Mouse (Mus musculus): ENCODE data around the gene Mgl2. TPM values are rescaled to one million over a fixed set of nuclear protein-coding genes. Genes with fewer than 3 reads are reported as not detected.

Mgl2 gene
- 0.90 and 1.2 TPM in 2 replicates for polyA plus RNA-seq (2015; fragmentation: Nextera tagmentation; extraction: Ambion mirVana)

DNA sequence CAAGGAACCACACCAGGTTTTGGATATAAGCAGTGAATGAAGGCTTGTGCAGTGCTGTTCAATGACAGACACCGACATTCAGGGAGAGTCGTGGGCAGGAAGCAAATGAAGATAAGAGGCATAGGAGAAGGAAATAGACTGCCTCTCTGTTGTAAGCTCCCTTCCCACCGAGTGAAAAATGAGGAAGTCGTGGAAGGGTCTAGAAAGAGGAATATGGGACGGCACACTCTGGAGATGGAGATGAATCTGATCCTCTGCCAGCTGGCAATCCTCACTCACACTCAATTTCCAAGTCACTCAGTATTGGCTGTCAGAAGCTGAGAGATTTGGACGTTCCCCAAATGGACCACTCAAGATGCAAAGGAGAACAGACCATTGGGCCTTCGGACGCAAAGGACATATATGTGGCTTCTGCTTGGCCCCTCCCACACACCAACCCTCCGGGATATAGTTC is at the start of gene Mgl2:
Mgl2 (plus strand) TSS at position 404 of the 454 bp plus-strand sequence.
- Histone ChIP-seq H3K4me2 (replicated peaks; ENCODE audit: low read depth, low read length) (no peak within 1 kb of the TSS), H3K27me3 (replicated peaks; ENCODE audit: insufficient read depth, low read length) (no peaks in the 10 kb centered on the region), H3K4me1 (ENCODE audit: insufficient read depth, low read depth, low read length) (0 out of 2 replicates have a peak, but pooled peaks cover 3% of the 10 kb centered on the region), H3K9me3 (ENCODE audit: low read length) (no peaks in the 10 kb centered on the region), H3K27ac (ENCODE audit: low read length) (no peak within 1 kb of the TSS), H3K9ac (replicated peaks; ENCODE audit: low read depth) (no peak within 1 kb of the TSS), H3K4me3 (ENCODE audit: low read depth, low read length) (no peak within 1 kb of the TSS), H3K36me3 (ENCODE audit: insufficient read depth, low read length) (no peaks in the 10 kb centered on the region)
- 25% methylated on average over 9 of the region's 9 CpGs for WGBS
- ATAC-seq = peak; percentile 48; the same call in 1 of the 2 replicates
- DNase-seq (ENCODE audit: low spot score) = peak; percentile 64
- no peak for TF ChIP-seq EP300 (IDR thresholded peaks at IDR 0.05)
- no peak for TF ChIP-seq CTCF (IDR thresholded peaks at IDR 0.05)

GRCm38 (mm10) chr11:70080803-70081590 is 49.1 kb upstream of the Mgl2 start:
- DNase-seq (ENCODE audit: low spot score) = no peak
- H3K9me3 ChIP-seq (ENCODE audit: low read length) = no peaks in the 10 kb centered on the region
- 77% methylated on average over 15 of the region's 15 CpGs for WGBS
- no peaks in the 10 kb centered on the region for H3K36me3 ChIP-seq (ENCODE audit: insufficient read depth, low read length)
- no peak for TF ChIP-seq EP300 (IDR thresholded peaks at IDR 0.05)
- TF ChIP-seq CTCF (IDR thresholded peaks at IDR 0.05) = no peak
- no peak overlapping the region for H3K4me3 ChIP-seq (ENCODE audit: low read depth, low read length)
- no peak overlapping the region for H3K4me2 ChIP-seq (replicated peaks; ENCODE audit: low read depth, low read length)
- no peak for ATAC-seq
- H3K27me3 ChIP-seq (replicated peaks; ENCODE audit: insufficient read depth, low read length) = no peaks in the 10 kb centered on the region
- H3K4me1 ChIP-seq (ENCODE audit: insufficient read depth, low read depth, low read length) = no peaks in the 10 kb centered on the region
- no peak overlapping the region for H3K9ac ChIP-seq (replicated peaks; ENCODE audit: low read depth)
- H3K27ac ChIP-seq (ENCODE audit: low read length) = no peak overlapping the region

- Histone ChIP-seq H3K4me2 (replicated peaks; ENCODE audit: low read depth, low read length) (no peak overlapping the region), H3K27ac (ENCODE audit: low read length) (no peak overlapping the region), H3K9ac (replicated peaks; ENCODE audit: low read depth) (no peak overlapping the region), H3K27me3 (replicated peaks; ENCODE audit: insufficient read depth, low read length) (no peaks in the 10 kb centered on the region), H3K4me1 (ENCODE audit: insufficient read depth, low read depth, low read length) (no peaks in the 10 kb centered on the region), H3K4me3 (ENCODE audit: low read depth, low read length) (no peak overlapping the region), H3K9me3 (ENCODE audit: low read length) (no peaks in the 10 kb centered on the region), H3K36me3 (ENCODE audit: insufficient read depth, low read length) (no peaks in the 10 kb centered on the region)
- WGBS = 72% methylated on average over 8 of the region's 8 CpGs
- DNase-seq (ENCODE audit: low spot score) (peak; percentile 50), ATAC-seq (no peak)
- TF ChIP-seq CTCF (IDR thresholded peaks at IDR 0.05) = no peak
- TF ChIP-seq EP300 (IDR thresholded peaks at IDR 0.05) = no peak
Measured at GRCm38 (mm10) chr11:70084563-70084962, 45.6 kb upstream of the Mgl2 start.

- ATAC-seq (peak; percentile 56), DNase-seq (ENCODE audit: low spot score) (peak; percentile 54)
- H3K9me3 ChIP-seq (ENCODE audit: low read length) = no peaks in the 10 kb centered on the region
- no peak within 1 kb of the TSS for H3K4me3 ChIP-seq (ENCODE audit: low read depth, low read length)
- no peaks in the 10 kb centered on the region for H3K27me3 ChIP-seq (replicated peaks; ENCODE audit: insufficient read depth, low read length)
- H3K27ac ChIP-seq (ENCODE audit: low read length) = no peak within 1 kb of the TSS
- H3K9ac ChIP-seq (replicated peaks; ENCODE audit: low read depth) = no peak within 1 kb of the TSS
- H3K4me2 ChIP-seq (replicated peaks; ENCODE audit: low read depth, low read length) = no peak within 1 kb of the TSS
- H3K36me3 ChIP-seq (ENCODE audit: insufficient read depth, low read length) = no peaks in the 10 kb centered on the region
- no peaks in the 10 kb centered on the region; the same call in 1 of the 2 replicates for H3K4me1 ChIP-seq (ENCODE audit: insufficient read depth, low read depth, low read length)
- 57% methylated on average over 12 of the region's 12 CpGs for WGBS
- no peak for TF ChIP-seq EP300 (IDR thresholded peaks at IDR 0.05)
- TF ChIP-seq CTCF (IDR thresholded peaks at IDR 0.05) = no peak
Measured at GRCm38 (mm10) chr11:70091986-70092783, 37.9 kb upstream of the Mgl2 start, which contains the start of gene Asgr2. TSS of gene Asgr2 (plus strand) at chr11:70092644.

- no peaks in the 10 kb centered on the region for H3K36me3 ChIP-seq (ENCODE audit: insufficient read depth, low read length)
- TF ChIP-seq EP300 (IDR thresholded peaks at IDR 0.05) (no peak), CTCF (IDR thresholded peaks at IDR 0.05) (no peak)
- WGBS = 50% methylated on average over 11 of the region's 11 CpGs
- H3K4me2 ChIP-seq (replicated peaks; ENCODE audit: low read depth, low read length) = no peak overlapping the region
- no peaks in the 10 kb centered on the region; the same call in 1 of the 2 replicates for H3K4me1 ChIP-seq (ENCODE audit: insufficient read depth, low read depth, low read length)
- no peak overlapping the region for H3K27ac ChIP-seq (ENCODE audit: low read length)
- ATAC-seq (no peak), DNase-seq (ENCODE audit: low spot score) (no peak)
- H3K27me3 ChIP-seq (replicated peaks; ENCODE audit: insufficient read depth, low read length) = no peaks in the 10 kb centered on the region
- H3K9ac ChIP-seq (replicated peaks; ENCODE audit: low read depth) = no peak overlapping the region
- no peaks in the 10 kb centered on the region for H3K9me3 ChIP-seq (ENCODE audit: low read length)
- no peak overlapping the region for H3K4me3 ChIP-seq (ENCODE audit: low read depth, low read length)
Measured at GRCm38 (mm10) chr11:70097396-70097795, 32.7 kb upstream of the Mgl2 start.

DNA sequence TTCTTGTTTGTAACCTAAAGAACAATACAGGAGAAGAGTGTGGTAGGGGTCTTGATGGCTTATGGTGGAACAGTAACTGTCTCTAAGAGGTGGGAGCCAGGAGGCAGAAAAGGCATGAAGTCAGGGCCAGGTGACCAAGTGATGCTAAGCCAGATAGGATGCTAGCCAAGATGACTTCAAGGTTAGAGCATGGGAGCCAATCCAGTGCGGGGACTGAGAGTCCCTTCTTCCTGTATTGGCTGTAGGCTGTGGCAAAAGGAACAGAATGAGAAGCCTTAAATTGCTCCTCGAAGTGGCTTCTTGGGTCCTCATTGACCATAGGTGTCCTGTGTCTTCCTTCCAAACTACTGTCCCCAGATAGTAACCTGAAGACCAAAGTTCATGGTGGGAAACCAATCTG is 31.0 kb upstream of the Mgl2 start:
- H3K27ac ChIP-seq (ENCODE audit: low read length) = no peak overlapping the region
- WGBS = 88% methylated on average over 2 of the region's 2 CpGs
- H3K27me3 ChIP-seq (replicated peaks; ENCODE audit: insufficient read depth, low read length) = no peaks in the 10 kb centered on the region
- H3K4me1 ChIP-seq (ENCODE audit: insufficient read depth, low read depth, low read length) = no peaks in the 10 kb centered on the region
- no peak overlapping the region for H3K4me3 ChIP-seq (ENCODE audit: low read depth, low read length)
- H3K9ac ChIP-seq (replicated peaks; ENCODE audit: low read depth) = no peak overlapping the region
- no peaks in the 10 kb centered on the region for H3K9me3 ChIP-seq (ENCODE audit: low read length)
- DNase-seq (ENCODE audit: low spot score) (no peak), ATAC-seq (no peak)
- H3K4me2 ChIP-seq (replicated peaks; ENCODE audit: low read depth, low read length) = no peak overlapping the region
- TF ChIP-seq EP300 (IDR thresholded peaks at IDR 0.05) (no peak), CTCF (IDR thresholded peaks at IDR 0.05) (no peak)
- no peaks in the 10 kb centered on the region for H3K36me3 ChIP-seq (ENCODE audit: insufficient read depth, low read length)
